Mouse (Mus musculus) limb, embryonic 15.5 days (tissue): ENCODE measurements around the gene Rnf220. TPM values are rescaled to one million over a fixed set of nuclear protein-coding genes. Genes with fewer than 3 reads are reported as not detected.

Source experiments
- ATAC-seq: fragments of 200-750 bp; cut with Nextera tagmentation; 2 replicates; pipeline ENCODE4 v1.8.0; 2017; ENCODE audit warnings: low read depth, moderate TSS enrichment; ENCODE audit not compliant: insufficient number of reproducible peaks, low FRiP score, low TSS enrichment
- H3K27ac ChIP-seq: fragments of 300-500 bp; sonication (generic); 2 replicates; pipeline ENCODE4 v1.5.1; 2015; ENCODE audit warnings: moderate library complexity, mild to moderate bottlenecking, inconsistent platforms
- H3K27me3 ChIP-seq: fragments of 300-500 bp; sonication (generic); 2 replicates; pipeline ENCODE4 v1.6.1; 2015; ENCODE audit warnings: inconsistent platforms
- H3K36me3 ChIP-seq: fragments of 300-500 bp; sonication (generic); 2 replicates; pipeline ENCODE4 v1.6.1; 2015; ENCODE audit warnings: inconsistent platforms
- H3K4me1 ChIP-seq: fragments of 300-500 bp; sonication (generic); 2 replicates; pipeline ENCODE4 v1.6.1; 2015; ENCODE audit warnings: inconsistent platforms
- H3K4me2 ChIP-seq: fragments of 300-500 bp; sonication (generic); 2 replicates; pipeline ENCODE4 v1.6.1; 2015; ENCODE audit warnings: mild to moderate bottlenecking, inconsistent platforms
- H3K4me3 ChIP-seq: fragments of 300-500 bp; sonication (generic); 2 replicates; pipeline ENCODE4 v1.5.1; 2015; ENCODE audit warnings: mild to moderate bottlenecking, inconsistent platforms
- H3K9ac ChIP-seq: fragments of 300-500 bp; sonication (generic); 2 replicates; pipeline ENCODE4 v1.6.1; 2015; ENCODE audit warnings: inconsistent platforms
- H3K9me3 ChIP-seq: fragments of 300-500 bp; sonication (generic); 2 replicates; pipeline ENCODE4 v1.6.1; 2016; ENCODE audit warnings: inconsistent platforms
- WGBS: fragments of 180-500 bp; shearing (Covaris S2); methylation state at CpG from one replicate; pipeline ENCODE4 v1.1.7; 2015; 5-methylcytosine and 5-hydroxymethylcytosine counted together
- polyA plus RNA-seq: library from polyadenylated mRNA; unstranded; fragments of >200 nt; fragmentation: Nextera tagmentation; extraction: Ambion mirVana; gene quantifications from 2 replicates; pipeline ENCODE4 v1.2.1, GENCODE M21; 2015

Gene Rnf220
- polyA plus RNA-seq, 1 experiment from 2014 or later: 73.0 TPM

DNA sequence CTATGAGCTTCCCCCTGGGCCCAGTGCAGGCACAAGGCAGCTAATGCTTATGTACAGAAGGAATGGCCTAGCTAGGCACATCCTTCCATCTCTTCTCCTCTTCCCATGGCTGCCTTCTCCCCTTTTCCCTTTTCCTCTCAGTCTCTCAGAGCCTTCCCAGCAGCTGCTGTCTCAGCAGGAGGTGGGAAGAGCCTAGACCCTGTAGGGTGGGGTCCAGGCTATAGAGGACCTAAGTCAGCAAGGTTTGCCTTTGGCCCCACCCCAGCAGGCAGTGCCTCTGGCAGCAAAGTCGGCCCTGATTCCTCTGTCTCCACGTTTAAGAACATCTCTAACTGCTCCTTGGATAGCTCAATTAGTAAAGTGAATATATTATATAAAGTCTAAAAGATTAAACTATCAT, 147.5 kb downstream of the Rnf220 start:
- Histone ChIP-seq H3K9me3 (no peaks in the 10 kb centered on the region), H3K4me3 (no peak overlapping the region), H3K9ac (no peak overlapping the region), H3K27me3 (no peaks in the 10 kb centered on the region), H3K36me3 (no peaks in the 10 kb centered on the region), H3K4me2 (no peak overlapping the region), H3K27ac (no peak overlapping the region), H3K4me1 (peaks cover 31% of the 10 kb centered on the region)
- no peak for ATAC-seq
- WGBS: 20% methylated on average over 2 of the region's 2 CpGs

DNA sequence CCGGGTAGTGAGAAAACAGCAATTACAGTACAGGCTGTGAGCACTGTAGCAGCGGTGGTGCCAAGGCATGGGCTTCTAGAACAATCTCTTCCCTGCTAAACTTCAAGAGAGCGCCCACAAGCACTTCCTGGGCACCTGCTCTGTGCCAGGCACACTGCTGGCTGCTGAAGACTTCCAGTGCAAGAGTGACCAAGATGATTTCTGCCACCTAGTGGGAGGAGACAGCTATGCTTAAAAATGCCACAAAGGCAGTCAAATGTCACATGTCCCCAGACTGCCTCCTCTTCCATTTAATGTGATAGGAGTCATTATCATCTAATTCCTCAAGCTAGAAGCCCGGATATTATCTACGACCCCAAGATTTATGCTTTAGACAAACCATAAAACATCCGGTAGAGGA, 150.8 kb downstream of the Rnf220 start:
- WGBS: 45% methylated on average over 6 of the region's 6 CpGs
- Histone ChIP-seq H3K36me3 (no peaks in the 10 kb centered on the region), H3K4me1 (peaks cover 17% of the 10 kb centered on the region), H3K9ac (no peak overlapping the region), H3K4me3 (no peak overlapping the region), H3K27ac (no peak overlapping the region), H3K27me3 (no peaks in the 10 kb centered on the region), H3K4me2 (no peak overlapping the region), H3K9me3 (no peaks in the 10 kb centered on the region)
- no peak for ATAC-seq

DNA sequence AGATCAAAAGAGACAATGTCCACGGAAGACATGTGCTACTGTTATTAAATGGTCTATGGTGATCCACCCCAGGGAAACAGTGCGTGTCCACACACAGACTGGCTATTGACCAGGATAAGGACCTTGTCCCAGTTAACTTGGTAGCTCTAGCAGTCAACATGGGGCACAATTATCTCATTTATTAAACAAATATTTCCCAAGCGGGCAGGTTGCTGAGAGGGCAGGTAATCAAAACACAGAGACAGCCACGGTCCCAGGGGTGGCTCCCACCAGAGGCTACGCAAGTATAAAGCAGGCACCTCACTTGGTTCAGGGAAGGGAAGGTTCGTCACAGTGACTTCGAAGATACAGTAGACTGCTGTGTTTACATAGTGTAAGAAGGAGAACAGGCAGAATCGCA, 153.5 kb downstream of the Rnf220 start:
- H3K27ac ChIP-seq: no peak overlapping the region
- H3K4me1 ChIP-seq: peaks cover 6% of the 10 kb centered on the region; the same call in 1 of the 2 replicates
- H3K4me3 ChIP-seq: no peak overlapping the region
- H3K36me3 ChIP-seq: no peaks in the 10 kb centered on the region
- no peak overlapping the region for H3K9ac ChIP-seq
- no peak overlapping the region for H3K4me2 ChIP-seq
- H3K9me3 ChIP-seq: no peaks in the 10 kb centered on the region
- no peaks in the 10 kb centered on the region for H3K27me3 ChIP-seq
- 76% methylated on average over 8 of the region's 8 CpGs for WGBS
- ATAC-seq: no peak

DNA sequence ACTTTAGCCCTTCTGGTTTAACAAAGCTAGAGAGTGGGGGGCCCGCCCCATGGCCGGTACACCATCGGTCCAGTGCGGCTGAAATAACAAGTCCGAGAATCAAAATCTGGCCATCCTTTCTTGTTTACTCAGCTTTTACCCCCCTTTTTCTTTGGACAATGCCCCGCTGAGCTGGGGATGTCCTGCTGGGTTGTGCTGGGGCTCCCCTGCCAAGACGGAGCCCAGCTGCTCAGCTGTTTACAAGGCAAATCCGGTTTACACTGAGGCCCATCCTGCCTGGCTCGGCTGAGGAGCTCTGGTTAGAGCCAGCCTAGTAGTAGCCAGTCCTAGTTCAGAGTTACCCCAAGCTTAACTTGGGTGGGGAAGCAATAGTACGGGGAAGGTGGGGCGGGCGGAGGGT, 154.1 kb downstream of the Rnf220 start:
- no peak for ATAC-seq
- peaks cover 6% of the 10 kb centered on the region; the same call in 1 of the 2 replicates for H3K4me1 ChIP-seq
- no peaks in the 10 kb centered on the region for H3K36me3 ChIP-seq
- no peak overlapping the region for H3K4me3 ChIP-seq
- 51% methylated on average over 12 of the region's 12 CpGs for WGBS
- H3K27me3 ChIP-seq: no peaks in the 10 kb centered on the region
- no peaks in the 10 kb centered on the region for H3K9me3 ChIP-seq
- no peak overlapping the region for H3K9ac ChIP-seq
- no peak overlapping the region for H3K4me2 ChIP-seq
- no peak overlapping the region for H3K27ac ChIP-seq

DNA sequence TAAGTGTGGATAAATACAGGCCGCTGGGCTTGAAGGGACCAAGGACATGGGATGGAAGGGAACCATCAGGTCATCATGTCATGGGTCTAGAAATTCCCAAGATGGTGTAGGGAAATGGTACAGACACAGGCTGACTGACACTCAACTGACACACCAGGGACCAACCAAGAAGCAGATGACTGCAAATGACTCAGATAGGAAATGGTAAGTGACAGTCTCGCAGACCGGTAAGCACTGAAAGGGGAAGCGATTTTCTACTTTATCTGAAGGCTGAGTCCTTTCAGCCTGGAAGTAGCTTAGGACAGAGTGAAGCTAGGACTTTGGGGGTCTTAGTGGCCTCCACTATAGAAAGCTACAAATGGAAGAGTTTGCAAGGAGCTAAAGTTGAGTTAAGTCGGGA, 155.6 kb downstream of the Rnf220 start:
- H3K36me3 ChIP-seq: no peaks in the 10 kb centered on the region
- ATAC-seq: no peak

DNA sequence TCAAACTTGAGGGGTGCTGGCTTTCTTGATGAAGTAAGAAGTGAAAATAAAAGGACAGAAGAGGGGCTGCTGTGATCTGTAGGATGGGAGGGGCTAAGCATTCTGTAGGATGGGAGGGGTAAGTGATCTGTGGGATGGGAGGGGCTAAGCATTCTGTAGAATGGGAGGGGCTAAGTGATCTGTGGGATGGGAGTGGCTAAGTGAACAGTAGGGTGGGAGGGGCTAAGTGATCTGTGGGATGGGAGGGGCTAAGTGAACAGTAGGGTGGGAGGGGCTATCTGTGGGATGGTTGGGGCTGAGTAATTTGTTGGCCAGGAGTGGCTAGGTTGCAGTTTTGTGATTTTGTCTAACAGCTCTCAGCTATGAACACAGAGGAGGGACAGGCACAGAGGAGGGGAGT, 157.1 kb downstream of the Rnf220 start:
- no peak for ATAC-seq
- Histone ChIP-seq H3K9me3 (no peaks in the 10 kb centered on the region), H3K27me3 (no peaks in the 10 kb centered on the region), H3K27ac (no peak overlapping the region), H3K36me3 (no peaks in the 10 kb centered on the region), H3K4me2 (no peak overlapping the region), H3K4me1 (peaks cover 6% of the 10 kb centered on the region; the same call in 1 of the 2 replicates), H3K4me3 (no peak overlapping the region), H3K9ac (no peak overlapping the region)

More for the DNA sequence above, 155.6 kb downstream of the Rnf220 start:
- Histone ChIP-seq H3K27ac (no peak overlapping the region), H3K4me1 (peaks cover 6% of the 10 kb centered on the region; the same call in 1 of the 2 replicates), H3K9ac (no peak overlapping the region), H3K4me3 (no peak overlapping the region), H3K27me3 (no peaks in the 10 kb centered on the region), H3K4me2 (no peak overlapping the region), H3K9me3 (no peaks in the 10 kb centered on the region)
- WGBS: 96% methylated on average over 5 of the region's 5 CpGs

DNA sequence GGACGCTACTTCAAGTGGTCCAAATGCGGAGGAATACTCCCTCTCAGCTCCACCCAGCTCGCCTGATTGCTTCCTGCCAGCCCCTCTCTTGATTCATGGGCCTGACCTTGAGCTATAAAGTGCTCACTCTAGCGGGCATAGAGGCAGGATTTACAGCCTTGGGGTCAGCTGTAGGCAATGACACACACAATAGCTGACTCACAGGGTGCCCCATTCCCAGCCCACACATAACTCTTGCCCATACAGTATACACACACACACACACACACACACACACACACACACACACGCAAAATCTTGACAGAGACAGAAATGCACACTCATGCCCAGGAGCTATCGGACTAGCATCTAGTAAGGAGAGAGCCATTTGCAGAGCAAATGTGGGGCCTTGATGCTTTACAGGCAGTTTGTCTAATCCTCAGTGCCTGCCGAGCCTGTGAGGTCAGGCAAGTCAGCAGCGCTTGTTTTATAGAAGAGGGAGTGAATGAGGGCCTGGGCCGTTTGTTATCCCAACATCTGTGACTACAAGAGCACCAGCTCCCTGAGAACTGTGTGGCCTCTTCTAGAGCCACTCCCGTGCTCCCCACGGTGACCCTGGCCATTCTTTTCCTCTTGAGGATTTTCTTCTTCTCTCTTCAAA, 165.9 kb downstream of the Rnf220 start:
- Histone ChIP-seq H3K4me1 (peaks cover 9% of the 10 kb centered on the region), H3K4me2 (no peak overlapping the region), H3K9me3 (no peaks in the 10 kb centered on the region), H3K27me3 (no peaks in the 10 kb centered on the region; the same call in 1 of the 2 replicates), H3K36me3 (no peaks in the 10 kb centered on the region), H3K9ac (no peak overlapping the region), H3K4me3 (no peak overlapping the region), H3K27ac (no peak overlapping the region)
- ATAC-seq: no peak
- 27% methylated on average over 11 of the region's 11 CpGs for WGBS

DNA sequence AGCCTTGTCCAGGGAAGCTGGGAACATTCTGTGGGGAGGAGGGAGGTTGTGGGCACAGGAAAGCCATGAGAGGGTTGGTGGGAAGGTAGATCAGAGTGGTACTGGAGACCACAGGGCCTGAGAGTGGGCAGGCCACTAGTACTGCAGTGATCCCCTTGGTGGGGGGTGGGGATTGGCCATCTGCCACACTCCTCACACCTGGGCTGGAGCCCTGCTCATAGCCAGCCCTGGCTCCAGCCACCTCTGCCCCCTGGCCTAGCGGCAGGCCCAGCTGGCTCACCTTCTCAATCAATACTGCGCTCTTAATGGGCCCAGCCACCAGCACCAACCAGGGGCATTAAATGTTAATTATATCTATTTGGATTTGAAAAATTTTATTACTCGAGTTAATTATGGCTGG, 166.7 kb downstream of the Rnf220 start:
- WGBS: 49% methylated on average over 3 of the region's 3 CpGs
- ATAC-seq: no peak
- no peaks in the 10 kb centered on the region; the same call in 1 of the 2 replicates for H3K27me3 ChIP-seq
- no peak overlapping the region for H3K4me2 ChIP-seq
- H3K9me3 ChIP-seq: no peaks in the 10 kb centered on the region
- H3K27ac ChIP-seq: no peak overlapping the region
- no peaks in the 10 kb centered on the region for H3K36me3 ChIP-seq
- H3K4me3 ChIP-seq: no peak overlapping the region
- H3K9ac ChIP-seq: no peak overlapping the region
- H3K4me1 ChIP-seq: peaks cover 9% of the 10 kb centered on the region

DNA sequence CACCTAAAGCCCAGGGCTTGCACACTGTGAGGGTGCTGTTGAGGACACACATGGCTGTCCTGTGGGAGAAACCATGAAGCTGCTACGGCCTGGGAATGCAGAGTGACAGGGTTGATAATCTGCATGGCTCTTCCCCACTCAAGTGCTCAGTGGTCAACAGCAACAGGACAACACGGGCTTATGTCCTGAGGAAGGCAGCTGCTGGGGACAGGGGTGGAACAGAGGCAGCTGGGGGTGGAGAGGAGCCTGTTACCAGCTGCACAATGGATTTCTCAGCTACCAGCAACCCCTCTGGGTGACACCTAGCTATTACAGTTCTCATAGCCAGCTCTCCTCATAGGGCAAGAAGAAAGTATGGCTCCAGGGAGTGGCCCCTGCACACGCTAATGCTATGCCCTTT, 169.9 kb downstream of the Rnf220 start:
- H3K27me3 ChIP-seq: peaks cover 17% of the 10 kb centered on the region
- no peak overlapping the region for H3K9ac ChIP-seq
- H3K4me2 ChIP-seq: no peak overlapping the region
- no peaks in the 10 kb centered on the region for H3K36me3 ChIP-seq
- ATAC-seq: no peak
- 77% methylated on average over 3 of the region's 3 CpGs for WGBS
- no peaks in the 10 kb centered on the region for H3K9me3 ChIP-seq
- peaks cover 24% of the 10 kb centered on the region for H3K4me1 ChIP-seq
- H3K27ac ChIP-seq: no peak overlapping the region
- no peak overlapping the region for H3K4me3 ChIP-seq

DNA sequence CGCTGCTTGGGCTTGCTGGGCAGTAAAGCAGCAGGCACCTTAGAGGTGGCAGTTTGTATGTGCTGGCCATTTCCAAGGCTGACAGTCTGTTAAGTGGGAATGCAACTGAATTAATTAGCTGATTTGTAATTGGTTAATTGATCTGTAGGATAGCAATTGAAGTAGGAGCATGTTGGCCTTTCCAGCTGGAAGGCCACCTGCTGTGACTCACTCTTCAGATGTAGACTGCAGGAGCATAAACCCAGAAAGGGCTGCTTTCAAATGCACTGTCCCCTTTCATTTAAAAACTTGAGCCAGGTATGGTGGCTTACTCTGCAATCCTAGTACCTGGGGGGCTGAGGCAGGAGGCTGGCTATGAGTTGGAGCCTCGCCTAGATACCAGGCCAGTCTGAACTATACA, 171.8 kb downstream of the Rnf220 start:
- Histone ChIP-seq H3K27me3 (peaks cover 32% of the 10 kb centered on the region), H3K9ac (no peak overlapping the region), H3K27ac (no peak overlapping the region), H3K36me3 (no peaks in the 10 kb centered on the region), H3K9me3 (no peaks in the 10 kb centered on the region), H3K4me3 (no peak overlapping the region), H3K4me2 (no peak overlapping the region), H3K4me1 (peaks cover 16% of the 10 kb centered on the region)
- WGBS: 83% methylated on average over 2 of the region's 2 CpGs
- no peak for ATAC-seq

DNA sequence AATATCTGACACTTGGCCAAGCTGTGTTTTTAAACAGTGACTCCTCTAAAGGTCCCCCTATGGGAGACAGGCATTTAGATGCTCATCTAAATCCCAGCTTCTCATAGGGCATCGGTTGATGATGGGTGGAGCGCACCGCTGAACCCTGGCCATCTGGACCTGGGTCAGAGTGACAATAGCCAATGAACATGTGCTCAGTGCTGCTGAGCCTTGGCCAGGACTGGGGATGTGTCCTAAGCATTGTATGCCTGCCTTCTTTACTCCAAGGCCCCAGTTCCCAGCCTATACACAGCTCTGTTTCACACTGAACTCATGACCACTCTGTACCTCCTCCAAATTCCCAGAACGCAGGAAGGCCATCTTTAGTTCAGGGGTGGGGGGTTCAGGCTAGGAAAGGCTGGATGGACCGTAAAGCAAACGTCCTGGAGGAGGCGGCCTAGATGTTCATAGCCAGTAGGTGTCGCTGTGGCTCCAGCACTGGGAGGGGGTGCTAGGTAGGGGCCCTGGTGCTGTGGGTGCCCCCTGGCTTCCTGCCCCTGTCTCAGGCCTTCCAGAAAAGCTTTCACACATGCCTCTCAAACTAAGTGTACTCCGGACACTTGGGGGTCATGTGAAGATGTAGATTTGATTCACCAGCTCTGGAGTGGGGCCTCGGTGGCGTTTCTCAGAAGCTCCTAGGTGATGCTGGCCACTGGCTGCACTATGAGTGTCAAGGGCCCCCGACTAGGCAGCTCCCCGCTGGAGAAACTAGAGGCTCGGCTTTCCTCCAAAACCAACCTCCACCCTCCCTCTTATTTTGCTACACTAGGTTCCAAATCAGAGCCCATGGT, 173.1 kb downstream of the Rnf220 start:
- Histone ChIP-seq H3K9me3 (no peaks in the 10 kb centered on the region), H3K4me2 (no peak overlapping the region), H3K36me3 (no peaks in the 10 kb centered on the region), H3K27ac (no peak overlapping the region), H3K27me3 (peaks cover 45% of the 10 kb centered on the region), H3K4me1 (peaks cover 16% of the 10 kb centered on the region), H3K4me3 (no peak overlapping the region), H3K9ac (no peak overlapping the region)
- 20% methylated on average over 14 of the region's 14 CpGs for WGBS
- ATAC-seq: no peak

DNA sequence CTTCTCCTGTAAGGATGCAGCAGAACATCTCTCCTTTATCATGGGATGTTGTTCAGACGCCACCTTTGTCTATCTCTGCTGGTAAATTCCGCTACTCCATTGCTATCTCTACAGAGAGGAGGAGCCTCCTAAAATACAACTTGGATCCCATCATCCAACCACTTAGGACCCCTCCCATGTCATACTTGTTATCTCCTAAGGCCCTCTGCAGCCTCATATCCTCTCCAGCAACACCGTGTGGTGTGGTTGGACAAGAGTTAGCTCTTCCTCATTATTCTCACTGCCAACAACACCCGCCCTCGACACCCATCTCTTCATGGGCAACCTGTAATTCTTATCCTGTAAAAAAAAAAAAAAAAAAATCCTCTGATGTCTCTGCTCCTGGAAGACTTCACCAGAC, 175.8 kb downstream of the Rnf220 start:
- Histone ChIP-seq H3K36me3 (no peaks in the 10 kb centered on the region), H3K27ac (no peak overlapping the region), H3K4me2 (no peak overlapping the region), H3K4me1 (peaks cover 40% of the 10 kb centered on the region), H3K27me3 (peaks cover 72% of the 10 kb centered on the region), H3K9me3 (no peaks in the 10 kb centered on the region), H3K4me3 (no peak overlapping the region), H3K9ac (no peak overlapping the region)
- 88% methylated on average over 5 of the region's 5 CpGs for WGBS
- ATAC-seq: no peak
